Mouse (Mus musculus): ENCODE results near the gene Vasn. TPM values are rescaled to one million over a fixed set of nuclear protein-coding genes. Genes with fewer than 3 reads are reported as not detected.

Vasn gene
- 8.7 and 11.2 TPM in 2 replicates for total RNA-seq (2012; rRNA removed)

GRCm38 (mm10) chr16:4639831-4640237, at the start of gene Vasn, which contains the start of gene Dnaja3:
TSS of gene Vasn (plus strand) at chr16:4639941.
TSS of gene Dnaja3 (plus strand) at chr16:4639989.
- no peaks in the 10 kb centered on the region for H3K9me3 ChIP-seq (ENCODE audit: control insufficient read depth, insufficient read depth, low read depth, low read length)
- no peaks in the 10 kb centered on the region; the same call in 1 of the 2 replicates for H3K36me3 ChIP-seq (ENCODE audit: control insufficient read depth, insufficient read depth, low read length, poor library complexity, severe bottlenecking)
- TF ChIP-seq ZC3H11A (IDR thresholded peaks at IDR 0.05; ENCODE audit: borderline replicate concordance, low read depth, low read length) (no peak), ZNF384 (IDR thresholded peaks at IDR 0.05; ENCODE audit: low read depth, low read length) (no peak), MAFK (IDR thresholded peaks at IDR 0.05; ENCODE audit: insufficient read depth, low read depth, low read length) (no peak), CHD2 (IDR thresholded peaks at IDR 0.05; ENCODE audit: low read depth, low read length) (no peak), HCFC1 (IDR thresholded peaks at IDR 0.05; ENCODE audit: borderline replicate concordance, insufficient read depth, low read length) (no peak)
- peak; percentile 87 for DNase-seq (ENCODE audit: low read depth, low spot score)
- in situ Hi-C loops (cut with MboI; ENCODE audit: low sequenced_read_pairs in 2 of 2, unreplicated experiment in 2 of 2), result no loop called here
- H3K27ac ChIP-seq (ENCODE audit: insufficient read depth, low read depth, low read length, poor library complexity, severe bottlenecking), result no peak within 1 kb of the TSS
- peak within 1 kb of the TSS; percentile 80 to 84 for H3K4me3 ChIP-seq (ENCODE audit: insufficient read depth in 1 of 2, low read depth in 1 of 2, low read length in 2 of 2, poor library complexity in 1 of 2, severe bottlenecking in 1 of 2)
- H3K9ac ChIP-seq (ENCODE audit: insufficient read depth, low read depth, low read length, poor library complexity, severe bottlenecking), result peak within 1 kb of the TSS; percentile 82
- peaks cover 0 to 13% of the 10 kb centered on the region in 2 experiments; a peak in 1 of 4 replicates for H3K4me1 ChIP-seq (ENCODE audit: control insufficient read depth in 2 of 2, insufficient read depth in 2 of 2, low read length in 2 of 2, poor library complexity in 1 of 2)

DNA sequence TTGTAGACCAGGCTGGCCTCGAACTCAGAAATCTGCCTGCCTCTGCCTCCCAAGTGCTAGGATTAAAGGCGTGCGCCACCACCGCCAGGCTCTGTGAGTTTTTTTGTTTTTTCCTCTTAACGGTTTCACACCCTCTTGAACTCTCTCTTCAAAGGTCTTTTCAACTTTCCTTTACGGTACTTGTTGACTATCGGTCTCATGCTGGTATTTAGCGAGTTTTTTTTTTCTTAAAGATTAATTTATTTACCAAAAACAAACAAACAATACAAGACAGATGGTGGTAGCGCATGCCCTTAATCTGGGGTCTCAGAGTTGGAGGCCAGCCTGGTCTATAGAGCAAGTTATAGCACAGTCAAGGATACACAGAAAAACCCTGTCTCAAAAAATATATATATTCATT, 49.5 kb upstream of the Vasn start:
- H3K4me1 ChIP-seq (ENCODE audit: control insufficient read depth in 2 of 2, insufficient read depth in 2 of 2, low read length in 2 of 2, poor library complexity in 1 of 2), result peaks cover 10 to 13% of the 10 kb centered on the region in 2 experiments
- TF ChIP-seq ZC3H11A (IDR thresholded peaks at IDR 0.05; ENCODE audit: borderline replicate concordance, low read depth, low read length), result no peak
- TF ChIP-seq MAFK (IDR thresholded peaks at IDR 0.05; ENCODE audit: insufficient read depth, low read depth, low read length), result no peak
- TF ChIP-seq HCFC1 (IDR thresholded peaks at IDR 0.05; ENCODE audit: borderline replicate concordance, insufficient read depth, low read length), result no peak
- TF ChIP-seq ZNF384 (IDR thresholded peaks at IDR 0.05; ENCODE audit: low read depth, low read length), result no peak
- TF ChIP-seq CHD2 (IDR thresholded peaks at IDR 0.05; ENCODE audit: low read depth, low read length), result no peak
- no peaks in the 10 kb centered on the region for H3K9me3 ChIP-seq (ENCODE audit: control insufficient read depth, insufficient read depth, low read depth, low read length)
- H3K9ac ChIP-seq (ENCODE audit: insufficient read depth, low read depth, low read length, poor library complexity, severe bottlenecking), result no peak overlapping the region
- no peaks in the 10 kb centered on the region for H3K36me3 ChIP-seq (ENCODE audit: control insufficient read depth, insufficient read depth, low read length, poor library complexity, severe bottlenecking)
- in situ Hi-C loops (cut with MboI; ENCODE audit: low sequenced_read_pairs in 2 of 2, unreplicated experiment in 2 of 2), result no loop called here
- H3K4me3 ChIP-seq (ENCODE audit: insufficient read depth in 1 of 2, low read depth in 1 of 2, low read length in 2 of 2, poor library complexity in 1 of 2, severe bottlenecking in 1 of 2), result no peak overlapping the region
- H3K27ac ChIP-seq (ENCODE audit: insufficient read depth, low read depth, low read length, poor library complexity, severe bottlenecking), result no peak overlapping the region
- DNase-seq (ENCODE audit: low read depth, low spot score), result no peak

GRCm38 (mm10) chr16:4592909-4593875, 46.5 kb upstream of the Vasn start:
- peak overlapping the region; percentile 69 for H3K9ac ChIP-seq (ENCODE audit: insufficient read depth, low read depth, low read length, poor library complexity, severe bottlenecking)
- H3K4me3 ChIP-seq (ENCODE audit: insufficient read depth in 1 of 2, low read depth in 1 of 2, low read length in 2 of 2, poor library complexity in 1 of 2, severe bottlenecking in 1 of 2), result peak overlapping the region; percentile 96
- in situ Hi-C loops (cut with MboI; ENCODE audit: low sequenced_read_pairs in 2 of 2, unreplicated experiment in 2 of 2), result no loop called here
- peaks cover 9 to 25% of the 10 kb centered on the region in 2 experiments for H3K4me1 ChIP-seq (ENCODE audit: control insufficient read depth in 2 of 2, insufficient read depth in 2 of 2, low read length in 2 of 2, poor library complexity in 1 of 2)
- H3K36me3 ChIP-seq (ENCODE audit: control insufficient read depth, insufficient read depth, low read length, poor library complexity, severe bottlenecking), result no peaks in the 10 kb centered on the region
- peak overlapping the region; percentile 78; the same call in 1 of the 2 replicates for H3K27ac ChIP-seq (ENCODE audit: insufficient read depth, low read depth, low read length, poor library complexity, severe bottlenecking)
- no peaks in the 10 kb centered on the region for H3K9me3 ChIP-seq (ENCODE audit: control insufficient read depth, insufficient read depth, low read depth, low read length)
- TF ChIP-seq CHD2 (IDR thresholded peaks at IDR 0.05; ENCODE audit: low read depth, low read length) (no peak), ZNF384 (IDR thresholded peaks at IDR 0.05; ENCODE audit: low read depth, low read length) (no peak), ZC3H11A (IDR thresholded peaks at IDR 0.05; ENCODE audit: borderline replicate concordance, low read depth, low read length) (no peak), MAFK (IDR thresholded peaks at IDR 0.05; ENCODE audit: insufficient read depth, low read depth, low read length) (no peak), HCFC1 (IDR thresholded peaks at IDR 0.05; ENCODE audit: borderline replicate concordance, insufficient read depth, low read length) (no peak)
- DNase-seq (ENCODE audit: low read depth, low spot score), result no peak

- H3K4me1 ChIP-seq (ENCODE audit: control insufficient read depth in 2 of 2, insufficient read depth in 2 of 2, low read length in 2 of 2, poor library complexity in 1 of 2), result peaks cover 9 to 34% of the 10 kb centered on the region in 2 experiments
- peak within 1 kb of the TSS; percentile 78 for H3K27ac ChIP-seq (ENCODE audit: insufficient read depth, low read depth, low read length, poor library complexity, severe bottlenecking)
- peak within 1 kb of the TSS; percentile 96 for H3K4me3 ChIP-seq (ENCODE audit: insufficient read depth in 1 of 2, low read depth in 1 of 2, low read length in 2 of 2, poor library complexity in 1 of 2, severe bottlenecking in 1 of 2)
- no peaks in the 10 kb centered on the region for H3K9me3 ChIP-seq (ENCODE audit: control insufficient read depth, insufficient read depth, low read depth, low read length)
- in situ Hi-C loops (cut with MboI; ENCODE audit: low sequenced_read_pairs in 2 of 2, unreplicated experiment in 2 of 2), result no loop called here
- DNase-seq (ENCODE audit: low read depth, low spot score), result peak; percentile 73
- H3K9ac ChIP-seq (ENCODE audit: insufficient read depth, low read depth, low read length, poor library complexity, severe bottlenecking), result peak within 1 kb of the TSS; percentile 89
- no peak for TF ChIP-seq CHD2 (IDR thresholded peaks at IDR 0.05; ENCODE audit: low read depth, low read length)
- no peak for TF ChIP-seq HCFC1 (IDR thresholded peaks at IDR 0.05; ENCODE audit: borderline replicate concordance, insufficient read depth, low read length)
- no peak for TF ChIP-seq ZNF384 (IDR thresholded peaks at IDR 0.05; ENCODE audit: low read depth, low read length)
- TF ChIP-seq ZC3H11A (IDR thresholded peaks at IDR 0.05; ENCODE audit: borderline replicate concordance, low read depth, low read length), result no peak
- no peaks in the 10 kb centered on the region for H3K36me3 ChIP-seq (ENCODE audit: control insufficient read depth, insufficient read depth, low read length, poor library complexity, severe bottlenecking)
Measured at GRCm38 (mm10) chr16:4593971-4594813, 45.5 kb upstream of the Vasn start, which contains the start of gene Glis2. TSS of gene Glis2 (plus strand) at chr16:4594713.

Measured in ES-E14 (cell line).